Mouse (Mus musculus) brain, embryonic 18.5 days (tissue): ENCODE data around the gene Wdr64.

Experiments used
- DNase-seq: peaks from one replicate; pipeline ENCODE4 v3.0.0-alpha.2; 2012; ENCODE audit warnings: low read depth, low spot score

Gene Wdr64

DNA sequence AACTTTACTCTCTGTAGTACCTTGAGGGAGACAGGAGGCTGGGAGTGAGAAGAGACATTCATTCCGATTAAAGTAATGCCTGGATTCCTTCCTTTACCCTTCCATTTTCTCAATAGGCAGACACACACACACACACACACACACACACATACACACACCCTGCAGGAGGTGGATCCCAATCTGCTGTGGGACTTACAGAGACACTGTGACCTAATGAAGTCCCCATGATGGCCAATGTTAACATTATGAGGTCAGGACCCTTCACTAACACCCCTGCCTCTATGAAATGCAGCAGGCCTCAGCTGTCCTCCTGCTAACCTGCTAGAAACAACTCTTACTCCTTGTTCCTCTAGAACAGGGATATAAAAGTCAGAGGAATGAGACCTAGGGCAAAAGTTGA lies at the start of gene Wdr64:
Wdr64 (plus strand) TSS at position 301 of the 400 bp plus-strand sequence.
- no peak for DNase-seq

DNA sequence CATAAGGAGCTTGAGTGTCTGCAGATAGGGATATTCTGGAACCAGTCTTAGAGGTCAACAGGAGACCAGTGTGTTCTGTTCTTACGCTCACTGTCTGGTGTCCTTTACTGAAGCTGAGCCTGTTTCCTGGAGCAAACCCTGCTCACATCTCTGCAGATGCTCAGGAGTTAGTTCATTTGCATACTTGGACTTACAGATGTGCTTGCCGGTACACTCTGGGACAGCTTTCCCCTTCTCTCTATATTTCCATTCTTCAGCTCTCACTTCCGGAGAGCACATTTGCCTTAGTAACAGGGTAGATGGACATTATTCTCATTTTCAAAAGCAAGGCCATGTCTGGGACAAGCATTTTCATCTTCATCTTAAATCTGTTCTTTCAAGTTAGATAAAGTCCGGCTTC lies 49.8 kb upstream of the Wdr64 start:
- no peak for DNase-seq

DNA sequence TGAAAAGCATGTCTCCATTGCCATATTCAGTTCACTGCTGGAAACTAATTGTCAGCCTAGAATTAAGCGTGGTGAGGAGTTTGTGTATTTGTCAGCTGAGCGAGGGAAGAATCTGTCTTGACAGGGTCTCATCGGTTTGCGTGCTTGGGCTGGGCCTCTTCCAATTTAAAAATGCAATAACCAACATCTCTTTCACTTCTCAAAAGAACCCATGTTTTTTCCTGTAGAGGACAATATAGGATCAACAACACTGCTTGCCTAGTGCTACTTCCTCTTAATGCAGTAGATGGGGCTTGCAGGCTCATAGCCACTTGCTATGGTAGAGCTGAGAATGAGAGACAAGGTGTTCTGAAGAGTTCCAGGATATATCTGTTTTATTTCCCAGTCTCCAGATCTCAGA lies 38.5 kb upstream of the Wdr64 start:
- DNase-seq = no peak

DNA sequence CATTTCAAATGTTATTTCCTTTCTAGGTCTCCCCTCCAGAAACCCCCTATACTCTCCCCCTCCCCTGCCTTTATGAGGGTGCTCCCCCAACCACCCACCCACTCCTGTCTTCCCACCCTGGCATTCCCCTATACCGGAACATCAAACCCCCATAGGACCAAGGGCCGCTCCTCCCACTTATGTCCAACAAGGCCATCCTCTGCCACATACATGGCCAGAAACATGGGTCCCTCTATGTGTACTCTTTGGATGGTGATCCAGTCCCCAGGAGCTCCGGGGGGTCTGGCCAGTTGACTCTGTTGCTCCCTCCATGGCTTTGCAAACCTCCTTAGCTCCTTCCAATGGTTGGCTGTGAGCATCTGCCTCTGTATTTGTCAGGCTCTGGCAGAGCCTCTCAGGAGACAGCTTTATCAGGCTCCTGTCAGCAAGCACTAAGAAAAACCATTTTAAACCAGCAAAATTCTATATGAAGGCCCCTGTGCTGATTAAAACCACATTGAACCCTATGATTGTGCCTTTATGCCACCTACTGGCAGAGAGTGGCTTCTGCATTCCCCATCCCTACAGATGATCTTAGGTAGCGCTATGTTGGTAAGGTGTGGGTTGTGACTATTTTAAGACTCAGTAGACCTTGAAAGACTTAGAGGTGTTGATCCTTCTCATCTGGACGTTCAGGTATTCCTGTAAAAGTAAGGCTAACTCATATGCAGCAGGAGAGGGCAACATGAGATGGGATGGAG lies 29.6 kb upstream of the Wdr64 start:
- DNase-seq = no peak

DNA sequence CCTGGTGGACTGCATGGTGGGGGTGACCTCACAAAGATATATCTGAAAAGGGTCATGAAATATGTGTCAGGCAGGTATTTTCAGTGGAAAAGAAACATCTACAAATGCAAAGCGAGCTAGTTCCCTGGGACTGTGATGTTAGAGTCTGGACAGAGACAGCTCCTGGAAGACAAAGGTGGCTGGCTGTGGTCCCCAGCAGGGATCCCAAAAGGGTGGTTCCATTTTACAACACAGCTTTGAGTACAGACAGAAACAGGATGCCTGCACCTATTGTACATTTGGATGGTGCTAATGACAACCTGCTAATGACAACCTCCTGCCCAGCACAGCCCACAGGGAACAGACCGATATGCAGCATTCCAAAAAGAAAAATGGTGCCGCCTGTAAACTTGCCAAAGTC lies 28.9 kb upstream of the Wdr64 start:
- DNase-seq = no peak

DNA sequence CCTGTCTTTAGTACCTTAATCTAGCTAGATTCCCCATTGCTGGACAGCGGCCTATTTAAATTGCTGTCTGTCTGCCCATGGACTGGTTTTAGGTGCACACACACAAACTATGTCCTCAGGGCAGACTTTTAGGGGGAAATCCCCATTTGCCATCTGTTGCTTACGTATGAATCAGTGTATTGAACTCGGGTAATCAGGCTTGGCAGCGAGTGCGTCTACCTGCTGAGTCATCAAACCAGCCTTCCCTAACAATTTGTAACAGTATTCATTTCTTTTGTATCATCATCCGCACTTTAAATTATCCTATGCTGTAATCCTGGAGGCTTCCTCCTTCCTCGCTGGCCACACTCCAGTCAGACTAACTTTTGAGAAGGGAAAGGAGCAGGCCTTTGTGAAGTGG lies 28.4 kb upstream of the Wdr64 start:
- no peak for DNase-seq

DNA sequence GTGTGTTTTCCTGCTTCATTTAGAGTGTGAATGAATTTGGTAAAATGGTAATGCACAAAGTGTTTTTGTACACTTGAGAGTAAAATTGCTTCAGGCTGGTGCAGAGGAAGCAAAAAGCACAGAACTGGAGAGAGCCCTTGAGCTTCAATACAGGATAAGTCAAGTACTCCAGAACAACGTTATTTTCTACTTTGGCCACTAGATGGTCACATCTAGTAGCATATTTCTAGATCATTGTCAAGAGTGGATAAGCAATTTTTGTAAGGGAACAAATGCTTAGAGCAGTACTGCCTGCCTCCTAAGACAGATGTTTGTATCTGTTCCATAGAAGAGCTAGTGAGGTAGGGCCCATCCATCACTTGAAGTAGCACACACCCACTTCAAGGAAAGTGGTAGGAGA lies 26.8 kb upstream of the Wdr64 start:
- no peak for DNase-seq

DNA sequence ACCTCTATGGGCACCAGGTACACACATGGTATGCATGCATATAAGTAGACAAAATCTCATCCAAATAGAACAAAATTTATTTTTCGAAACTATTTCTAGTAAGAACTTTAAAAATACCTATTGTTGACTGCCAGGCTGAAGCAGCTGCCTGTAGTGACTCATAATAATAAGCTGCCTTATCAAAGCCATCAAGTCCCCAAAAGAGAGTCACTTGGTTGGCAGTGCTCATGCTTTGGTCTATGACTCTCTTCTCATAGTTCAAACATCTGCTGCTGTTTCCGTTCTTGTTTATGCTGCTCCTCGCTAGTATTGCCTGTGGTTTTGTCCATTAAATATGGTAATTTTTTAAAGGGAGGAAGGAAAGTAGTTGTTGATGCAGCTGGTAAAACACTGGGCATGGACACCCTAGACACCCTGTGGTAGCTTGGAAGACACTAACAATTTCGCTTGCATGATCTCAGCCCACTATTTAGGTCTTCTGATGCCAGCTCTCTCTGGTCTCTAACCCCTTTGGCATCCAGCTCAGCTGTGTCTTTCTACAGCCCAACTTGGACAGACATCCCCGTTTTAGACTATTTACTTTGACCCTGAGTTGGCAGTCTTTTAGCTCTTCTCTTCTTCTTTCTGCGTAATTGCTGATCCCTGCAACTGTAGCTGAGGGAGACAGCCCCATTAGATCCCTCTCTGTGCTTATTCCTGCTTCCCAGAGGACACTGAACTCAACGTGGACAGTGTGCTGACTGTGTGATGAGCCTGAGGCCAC lies 24.6 kb upstream of the Wdr64 start:
- no peak for DNase-seq

DNA sequence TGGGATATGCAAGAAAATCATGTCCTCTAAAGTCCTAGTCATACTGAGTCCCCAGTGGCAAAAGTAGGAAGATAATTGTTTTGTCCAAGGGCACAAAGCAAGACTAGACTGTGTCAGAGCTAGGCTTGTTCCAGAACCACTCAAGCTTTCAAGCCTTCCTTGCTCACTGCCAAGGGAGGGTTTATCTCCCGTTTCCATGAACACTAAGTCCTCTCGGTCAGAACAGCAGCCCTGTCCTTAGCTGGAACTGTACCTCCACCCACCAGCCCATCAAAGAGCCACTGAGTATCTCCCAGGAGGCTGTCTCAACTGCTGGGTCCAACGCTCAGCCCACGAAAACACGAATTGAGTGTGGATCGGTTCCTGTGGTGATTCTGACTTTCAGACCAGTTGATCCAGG lies 23.3 kb upstream of the Wdr64 start:
- no peak for DNase-seq

DNA sequence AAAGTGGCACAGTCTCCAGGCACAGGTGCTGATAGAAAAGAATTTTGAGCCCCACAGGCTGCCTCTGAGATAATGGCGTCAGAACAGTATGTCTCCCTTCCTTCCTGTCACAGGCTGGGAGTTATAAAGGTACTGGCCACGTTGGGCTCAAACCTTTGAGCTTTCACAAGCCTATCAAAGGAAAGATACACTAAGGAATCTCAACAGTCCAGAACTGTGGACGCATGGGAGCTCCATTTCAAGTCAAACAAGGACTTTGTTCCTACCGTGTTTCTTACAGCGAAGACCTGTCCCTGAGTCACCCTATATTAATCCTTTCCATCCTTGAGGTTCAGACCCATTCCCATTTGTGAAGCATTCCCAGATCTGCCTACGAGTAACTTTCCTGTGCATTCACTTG lies 20.9 kb upstream of the Wdr64 start:
- no peak for DNase-seq

DNA sequence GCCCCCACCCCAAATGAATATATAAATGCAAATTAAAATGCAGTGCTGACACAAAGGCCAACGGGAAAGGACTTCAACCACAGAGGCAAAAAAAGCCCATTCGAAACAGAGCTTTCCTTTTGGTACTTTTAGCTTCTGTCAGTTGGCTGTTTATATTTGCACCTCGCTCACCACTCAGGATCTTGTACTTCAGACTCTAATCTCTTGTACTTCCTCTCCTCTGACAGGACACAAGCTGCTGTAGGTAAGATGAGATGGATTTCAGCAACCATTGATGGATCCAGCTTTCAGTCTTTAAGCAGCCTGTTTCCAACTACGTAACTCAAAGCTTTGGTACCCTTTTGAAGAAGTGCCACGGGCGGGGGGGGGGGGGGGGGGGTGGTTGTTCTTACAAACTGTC lies 17.4 kb upstream of the Wdr64 start:
- DNase-seq = no peak

DNA sequence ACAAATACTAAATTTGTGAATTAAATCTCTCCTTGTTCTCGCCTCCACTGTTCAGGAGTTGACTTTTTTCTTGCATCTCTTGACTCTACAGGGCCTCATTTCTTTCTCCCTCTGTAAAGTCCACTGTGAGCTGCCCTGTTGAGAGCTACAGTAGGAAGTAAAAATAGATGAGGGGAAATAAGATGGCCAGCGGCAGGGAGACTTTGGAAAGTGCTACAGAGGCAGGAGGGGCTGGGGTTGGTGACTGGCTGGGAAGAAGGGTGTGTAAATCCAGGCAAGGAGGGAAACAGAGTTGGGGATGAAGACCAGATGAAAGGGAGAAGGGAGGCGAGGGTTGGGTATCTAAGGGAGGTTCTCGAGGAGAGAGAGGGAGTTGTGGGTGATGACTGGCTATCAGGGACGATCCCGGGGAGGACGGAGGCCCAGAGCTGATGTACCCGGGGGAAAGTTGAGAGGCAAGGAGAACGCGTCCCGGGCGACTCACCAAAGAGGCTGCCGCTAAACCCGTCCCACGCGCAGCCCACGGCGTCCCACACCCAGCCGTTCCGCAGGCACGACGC lies 6.6 kb upstream of the Wdr64 start:
- DNase-seq = no peak

DNA sequence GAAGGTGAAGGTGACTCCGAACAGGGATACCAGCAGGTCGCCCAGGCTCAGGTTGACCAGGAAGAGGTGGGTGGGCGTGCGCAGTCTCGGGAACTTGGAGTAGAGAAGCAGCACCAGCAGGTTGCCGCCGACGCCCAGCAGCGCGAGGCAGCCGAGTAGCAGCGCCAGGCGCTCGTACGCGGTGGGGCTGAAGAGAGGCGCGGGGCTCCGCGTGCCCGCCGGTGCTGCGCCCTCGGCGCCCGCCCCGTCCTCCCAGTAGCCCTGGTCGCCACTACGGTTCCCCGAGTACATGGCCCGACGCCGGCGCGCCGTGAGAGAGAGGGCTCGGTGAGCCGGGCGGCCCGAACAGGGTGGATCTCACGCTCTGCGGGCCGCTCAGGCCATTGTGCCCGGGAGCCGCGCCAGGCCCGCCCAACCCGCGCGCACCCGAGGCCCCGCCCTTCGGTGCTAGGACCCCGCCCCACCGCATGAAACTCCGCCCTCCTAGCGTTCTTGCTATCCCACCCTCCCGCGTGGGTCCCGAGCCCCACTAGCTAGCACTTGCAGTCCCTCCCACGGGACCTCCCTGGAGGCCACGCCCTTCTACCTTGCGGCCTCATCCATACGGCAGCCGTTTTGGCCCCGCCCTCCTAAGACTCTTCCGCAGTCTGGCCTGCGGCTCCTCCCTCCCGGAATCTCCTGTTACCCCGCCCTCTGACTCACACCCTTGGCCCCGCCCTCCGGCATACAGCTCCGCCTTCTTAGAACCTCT lies 6.0 kb upstream of the Wdr64 start, which contains the start of the genes Opn3 and Chml:
Opn3 (minus strand) TSS at position 531 of the 751 bp plus-strand sequence.
Chml (minus strand) TSS at position 656 of the 751 bp plus-strand sequence.
- peak; percentile 94 for DNase-seq

DNA sequence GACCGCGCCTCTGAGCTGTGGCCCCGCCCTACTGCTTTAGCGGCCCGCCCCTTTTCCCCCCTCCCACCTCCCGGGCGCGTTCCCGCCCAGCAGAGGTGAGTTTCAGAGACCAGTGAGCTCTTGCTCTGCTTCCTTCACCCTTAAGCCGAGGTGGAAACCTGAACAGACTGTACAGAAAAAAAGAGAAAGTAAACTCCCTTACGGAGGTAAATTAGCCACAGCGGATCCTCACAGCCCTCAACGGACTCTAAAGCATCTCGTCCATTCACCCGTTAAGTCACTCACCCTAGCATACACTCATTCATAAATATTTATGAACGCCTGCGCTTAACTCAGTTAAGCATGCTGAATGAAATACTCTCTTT lies 5.4 kb upstream of the Wdr64 start:
- no peak for DNase-seq

DNA sequence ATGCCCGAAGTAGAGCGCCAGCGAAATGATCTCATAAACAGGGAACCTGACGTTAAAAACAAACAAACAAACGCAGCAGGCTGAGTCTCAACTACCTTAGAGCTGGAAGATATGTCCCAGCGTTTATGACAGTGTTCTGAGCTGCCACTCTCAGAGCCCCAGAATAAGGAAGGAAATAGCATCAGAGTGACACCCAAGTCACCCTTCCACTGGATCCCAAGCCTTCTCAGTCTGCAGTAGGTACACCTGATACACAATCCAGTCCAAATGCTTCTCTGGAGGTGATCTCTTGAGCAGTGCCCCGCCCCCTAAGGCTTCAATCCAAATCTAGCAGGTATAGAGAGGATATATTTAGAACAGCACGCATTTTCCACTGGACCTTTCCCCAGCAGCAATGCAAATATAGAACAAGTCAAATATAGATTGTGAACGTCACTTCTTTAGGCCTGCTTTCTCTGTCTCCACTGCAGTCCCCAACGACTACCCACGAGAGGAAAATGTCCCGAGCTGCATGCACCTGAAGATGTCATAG lies 4.9 kb upstream of the Wdr64 start:
- DNase-seq = no peak

DNA sequence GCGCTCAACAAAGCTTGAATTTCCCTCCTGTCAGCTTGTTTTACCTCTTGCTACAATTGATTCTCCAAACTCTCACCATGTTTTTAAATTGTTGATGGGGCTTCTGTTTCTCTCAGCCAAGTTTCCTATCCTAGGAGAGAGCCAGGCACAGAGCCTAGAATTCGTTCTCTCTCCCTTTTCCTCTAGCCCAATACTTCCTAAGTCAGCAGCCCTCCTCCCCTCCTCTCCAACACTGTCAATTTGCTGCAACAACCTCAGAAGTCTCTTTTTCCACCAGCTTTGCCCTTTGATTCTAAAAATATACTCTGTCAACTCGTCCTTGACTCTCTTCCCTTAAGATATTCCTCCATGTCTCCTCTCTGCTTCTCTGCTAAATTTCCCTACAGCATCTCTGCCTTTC lies 982 bp downstream of the Wdr64 start:
- DNase-seq = no peak

DNA sequence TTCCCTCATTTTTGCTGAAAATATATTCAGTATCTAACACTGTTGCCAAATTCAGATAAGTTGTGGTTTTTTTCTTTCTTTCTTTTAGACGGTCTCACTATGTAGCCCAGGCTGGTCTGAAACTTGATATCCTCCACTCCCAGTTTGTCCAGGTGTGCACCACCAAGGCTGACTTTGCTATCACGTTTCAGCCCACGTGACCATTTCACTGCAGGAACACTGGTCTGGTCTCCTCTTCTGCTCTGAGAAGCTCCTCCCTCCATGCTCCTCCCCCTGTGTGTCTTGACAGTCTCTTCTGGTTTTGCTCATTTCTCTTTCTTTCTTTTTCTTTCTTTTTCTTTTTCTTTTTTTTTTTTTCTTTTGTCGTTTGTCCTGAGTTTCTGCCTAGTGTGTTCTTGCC lies 1.4 kb downstream of the Wdr64 start:
- no peak for DNase-seq

DNA sequence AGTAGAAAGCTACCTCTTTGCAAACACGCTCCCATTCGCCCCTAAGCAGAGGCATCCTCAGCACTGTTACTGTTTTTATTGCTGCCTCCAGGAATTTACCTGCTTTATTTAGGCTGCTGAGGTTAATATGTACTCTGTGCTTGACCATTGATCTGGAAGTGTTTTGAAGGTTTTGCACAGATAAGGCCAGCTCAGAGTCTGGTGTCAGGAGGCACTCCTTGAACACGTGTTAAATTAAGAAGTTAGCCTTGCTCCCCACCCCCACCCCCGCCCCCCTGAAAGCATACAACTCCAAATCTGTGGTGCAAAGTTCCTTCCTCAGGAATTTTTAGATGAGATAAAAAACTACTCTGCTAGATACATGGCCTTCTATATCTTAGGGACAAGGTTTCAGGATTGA lies 2.8 kb downstream of the Wdr64 start:
- DNase-seq = no peak

DNA sequence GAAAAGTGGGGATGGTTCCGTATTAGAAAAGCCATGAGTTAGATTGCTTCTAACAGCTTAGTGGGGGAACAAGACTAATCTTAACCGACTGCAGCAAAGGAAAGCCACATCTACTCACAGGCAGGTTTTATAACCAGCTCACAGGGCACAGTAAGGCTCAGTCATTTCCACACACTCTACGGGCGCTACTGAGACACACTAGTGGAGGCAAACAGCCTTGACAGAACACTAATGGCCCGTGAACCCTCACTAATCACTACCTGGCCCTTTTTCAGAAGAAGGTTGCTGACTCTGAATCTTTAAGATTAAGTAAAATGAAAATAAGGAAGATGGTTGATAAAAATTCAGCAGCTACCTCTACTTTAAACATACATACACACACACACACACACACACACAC lies 9.2 kb downstream of the Wdr64 start:
- DNase-seq = no peak

DNA sequence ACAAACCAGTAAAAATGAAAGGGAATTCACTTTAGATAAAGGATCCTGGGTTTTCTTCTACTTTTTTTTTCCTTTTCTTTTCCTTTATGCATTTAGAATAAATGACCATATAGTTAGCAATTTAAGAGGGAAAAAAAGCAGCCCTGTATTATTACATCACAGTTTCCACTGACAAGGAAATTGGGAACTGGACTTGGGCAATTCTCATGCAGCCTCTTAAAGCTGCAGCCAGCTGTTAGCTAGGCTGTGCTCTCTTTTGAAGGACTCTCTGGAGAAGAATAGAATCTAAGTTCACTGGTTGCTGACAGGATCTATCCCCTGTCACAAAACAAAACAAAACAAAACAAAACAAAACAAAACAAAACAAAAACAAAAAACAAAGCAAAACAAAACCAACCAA lies 9.6 kb downstream of the Wdr64 start:
- DNase-seq = no peak

DNA sequence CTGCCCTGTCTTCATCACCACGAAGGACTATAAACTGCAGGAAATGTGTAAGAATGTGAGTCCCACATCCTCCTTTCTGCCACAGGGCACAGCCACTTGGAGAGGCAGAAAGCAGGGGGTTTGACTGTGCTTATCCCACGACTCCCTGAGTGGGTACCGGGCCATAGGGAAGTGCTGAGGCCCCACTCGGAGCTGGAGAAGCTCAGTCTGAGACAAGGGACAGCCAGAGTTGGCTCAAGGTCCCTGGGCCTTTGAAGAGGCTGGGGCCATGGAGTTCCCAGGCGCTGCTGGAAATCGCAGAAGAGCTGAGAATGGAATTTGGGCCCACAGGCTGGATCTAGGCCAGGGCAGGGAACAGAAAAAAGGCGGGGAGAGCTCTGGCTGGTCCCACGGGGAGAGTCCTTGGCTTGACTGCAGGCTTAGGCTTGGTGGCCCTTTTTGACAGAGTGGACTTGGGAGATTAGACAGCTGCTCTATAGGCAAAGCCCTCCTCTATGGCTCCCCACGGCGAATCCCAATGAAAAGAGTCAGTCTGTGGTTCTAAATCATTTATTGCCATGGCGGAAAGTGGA lies 14.0 kb downstream of the Wdr64 start:
- no peak for DNase-seq

DNA sequence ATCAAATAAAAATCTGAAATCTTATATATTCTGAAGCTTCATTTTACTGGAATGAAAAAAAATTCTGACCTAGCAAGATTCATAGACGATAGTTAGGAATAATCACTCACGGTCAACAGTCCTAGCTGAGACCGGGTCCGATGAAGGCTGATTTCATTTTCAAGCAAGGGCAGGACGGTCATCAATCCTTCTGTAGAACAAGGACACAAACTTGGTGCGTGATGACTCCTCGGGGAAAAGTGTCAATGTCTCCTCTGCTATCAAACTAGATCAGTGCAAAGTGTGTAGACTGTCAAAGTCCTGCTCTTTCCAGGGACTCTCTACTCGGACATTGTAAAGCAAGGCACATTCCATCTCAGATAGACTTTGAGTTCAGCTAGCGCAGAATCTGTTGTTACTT lies 18.4 kb downstream of the Wdr64 start:
- DNase-seq = no peak
